Comparison of ENCODE assay signal across 12 mouse cellular contexts in genomic region chr4:149572446-149572845, GRCm38 (mm10). TPM values are rescaled to one million over a fixed set of nuclear protein-coding genes. Genes with fewer than 3 reads are reported as not detected.
DNase-seq lines count a peak whose midpoint lies in the region; ATAC-seq and TF ChIP-seq lines count a peak whose summit lies in the region.
"Had no signal": no experiment of that assay in that cellular context is flagged by ENCODE, and none has a peak within 500 bp of the region (broad histone marks: within the 10 kb centered on the region; RNA-seq: fewer than 3 reads in every experiment).

No protein-coding gene starts in this region.

- H3K27me3 ChIP-seq in heart, embryonic 13.5 days (replicated peaks), result peaks cover 33% of the 10 kb centered on the region
- H3K27me3 ChIP-seq in limb, embryonic 15.5 days, result 0 out of 2 replicates have a peak, but pooled peaks cover 4% of the 10 kb centered on the region

- intact Hi-C loops in left cerebral cortex, adult 2 months (cut with DNase I), result no loop called here
- intact Hi-C loops in left cerebral cortex, postnatal 14 days (cut with DNase I), result no loop called here

- H3K4me1 ChIP-seq in heart, embryonic 13.5 days, result peaks cover 35% of the 10 kb centered on the region
- peaks cover 48% of the 10 kb centered on the region for H3K4me1 ChIP-seq in limb, embryonic 15.5 days

- H3K27ac ChIP-seq in heart, embryonic 13.5 days (replicated peaks), result no peak overlapping the region
- H3K27ac ChIP-seq in left cerebral cortex, adult 2 months, result 0 out of 2 replicates have a peak overlapping the region, but pooled peaks have one; percentile 36
- peak overlapping the region; percentile 68 for H3K27ac ChIP-seq in limb, embryonic 15.5 days
- H3K27ac ChIP-seq: liver, embryonic 12.5 days had no signal

- no peak overlapping the region for H3K4me2 ChIP-seq in heart, embryonic 13.5 days
- H3K4me2 ChIP-seq in limb, embryonic 15.5 days, result no peak overlapping the region
- H3K4me2 ChIP-seq: liver, embryonic 12.5 days had no signal

- H3K9me3 ChIP-seq in heart, embryonic 13.5 days, result no peaks in the 10 kb centered on the region
- no peaks in the 10 kb centered on the region for H3K9me3 ChIP-seq in limb, embryonic 15.5 days
- H3K9me3 ChIP-seq: liver, embryonic 12.5 days; megakaryocyte, embryonic 14.5 days had no signal

- 42% methylated on average over 5 of the region's 9 CpGs for WGBS in heart, embryonic 13.5 days
- WGBS in limb, embryonic 15.5 days, result 23% methylated on average over 5 of the region's 9 CpGs

- H3K9ac ChIP-seq in heart, embryonic 13.5 days, result 0 out of 2 replicates have a peak overlapping the region, but pooled peaks have one; percentile 48
- H3K9ac ChIP-seq in limb, embryonic 15.5 days, result no peak overlapping the region
- H3K9ac ChIP-seq: liver, embryonic 12.5 days had no signal

- no peak for TF ChIP-seq CTCF in left cerebral cortex, adult 2 months (IDR thresholded peaks at IDR 0.05)

- DNase-seq in heart, adult 9 months (ENCODE audit: low spot score in 2 of 2), result no peak
- DNase-seq in left cerebral cortex, adult 2 months (ENCODE audit: extremely low spot score in 1 of 2, low spot score in 2 of 2), result no peak
- DNase-seq in left cerebral cortex, postnatal 14 days (ENCODE audit: low spot score in 2 of 2), result no peak
- DNase-seq in brain, adult 2 months (ENCODE audit: low read depth, low spot score), result peak; percentile 46
- no peak for DNase-seq in urinary bladder, postnatal 14 days (ENCODE audit: low spot score)
- no peak for DNase-seq in Muller cell, postnatal 12 days (ENCODE audit: inconsistent ontology term)
- DNase-seq: gastrocnemius, postnatal 10 days had no signal

- no peak for ATAC-seq in heart, embryonic 13.5 days (ENCODE audit: extremely low read depth, insufficient number of reproducible peaks, low FRiP score, low TSS enrichment)
- ATAC-seq in limb, embryonic 15.5 days (ENCODE audit: insufficient number of reproducible peaks, low FRiP score, low TSS enrichment, low read depth), result no peak
- ATAC-seq: forebrain, embryonic 14.5 days; liver, embryonic 12.5 days had no signal

- H3K36me3 ChIP-seq in heart, embryonic 13.5 days, result no peaks in the 10 kb centered on the region
- no peaks in the 10 kb centered on the region for H3K36me3 ChIP-seq in limb, embryonic 15.5 days
- H3K36me3 ChIP-seq: liver, embryonic 12.5 days had no signal

- no peak overlapping the region for H3K4me3 ChIP-seq in heart, embryonic 13.5 days
- H3K4me3 ChIP-seq in left cerebral cortex, adult 2 months, result no peak overlapping the region
- no peak overlapping the region for H3K4me3 ChIP-seq in limb, embryonic 15.5 days
- H3K4me3 ChIP-seq: liver, embryonic 12.5 days; megakaryocyte, embryonic 14.5 days had no signal

RNA-seq across cellular contexts. Expression of gene Clstn1, which starts 13.8 kb away (rescaled TPM):
- polyA plus RNA-seq in heart, embryonic 13.5 days (2015; fragmentation: Nextera tagmentation; extraction: Ambion mirVana), result 9.2 and 13.6 TPM in 2 replicates
- total RNA-seq in left cerebral cortex, adult 2 months (2021), result 1,000 to 10,000 TPM; 1,405 to 1,413 TPM
- total RNA-seq in left cerebral cortex, postnatal 14 days (2021), result 1,000 to 10,000 TPM; 1,335 to 1,338 TPM
- 39.4 and 56.1 TPM in 2 replicates for polyA plus RNA-seq in limb, embryonic 15.5 days (2015; fragmentation: Nextera tagmentation; extraction: Ambion mirVana)

RNA-seq across cellular contexts. Expression of gene Ctnnbip1, which starts 54.4 kb away (rescaled TPM):
- 33.4 and 36.2 TPM in 2 replicates for polyA plus RNA-seq in heart, embryonic 13.5 days (2015; fragmentation: Nextera tagmentation; extraction: Ambion mirVana)
- total RNA-seq in left cerebral cortex, adult 2 months (2021), result 10 to 100 TPM; 35.3 to 35.9 TPM
- total RNA-seq in left cerebral cortex, postnatal 14 days (2021), result 10 to 100 TPM; 56.1 to 56.5 TPM
- 58.9 and 64.4 TPM in 2 replicates for polyA plus RNA-seq in limb, embryonic 15.5 days (2015; fragmentation: Nextera tagmentation; extraction: Ambion mirVana)
